Mouse (Mus musculus) erythroblast, adult 5-6 weeks (primary cell): Measurements from ENCODE around the gene Pnpla1. TPM values are rescaled to one million over a fixed set of nuclear protein-coding genes. Genes with fewer than 3 reads are reported as not detected.
"Not testable (repeated sequence)": the region's sequence is repeated elsewhere in the genome, so short reads cannot be mapped to it uniquely, and the experiment has no call there.

Experiments used
- ATAC-seq: replicated peaks from 2 replicates; pipeline ENCODE4 v1.8.0; 2016; ENCODE audit warnings: moderate number of reproducible peaks, mild to moderate bottlenecking, moderate TSS enrichment, inconsistent platforms; ENCODE audit not compliant: poor library complexity, low FRiP score, severe bottlenecking
- total RNA-seq, 2 experiments: library from RNA; stranded (forward) in 1 of 2; stranded (reverse) in 1 of 2; fragments of 150-400 nt in 1 of 2; fragments of 200-764, 138-1000 nt in 1 of 2; gene quantifications; 2 replicates each; pipeline versions ENCODE4 v1.2.3 to v1.2.4; 2015 to 2017; ENCODE audit warnings: low replicate concordance in 2 of 2

Gene Pnpla1
- total RNA-seq (2015; ENCODE audit: low replicate concordance): 0.19 TPM in 1 of 2 replicates, not detected in the other
- total RNA-seq (2017; ENCODE audit: low replicate concordance): 0.68 TPM in 1 of 2 replicates, not detected in the other

GRCm38 (mm10) chr17:28858205-28858604 lies at the start of gene Pnpla1:
Gene Pnpla1 (plus strand): TSS chr17:28858411.
- ATAC-seq: no peak

- no peak for ATAC-seq
These were observed 49.5 kb upstream of the Pnpla1 start for GRCm38 (mm10) chr17:28808714-28809113.

GRCm38 (mm10) chr17:28809175-28809831 lies 48.9 kb upstream of the Pnpla1 start:
- ATAC-seq: peak; percentile 93

- no peak for ATAC-seq
These were observed 45.9 kb upstream of the Pnpla1 start for GRCm38 (mm10) chr17:28812345-28812744.

- no peak for ATAC-seq
These were observed 43.6 kb upstream of the Pnpla1 start for GRCm38 (mm10) chr17:28814529-28815097.

- no peak for ATAC-seq
These were observed 42.7 kb upstream of the Pnpla1 start for GRCm38 (mm10) chr17:28815384-28816004.

- not testable (repeated sequence) for ATAC-seq
These were observed 41.9 kb upstream of the Pnpla1 start for GRCm38 (mm10) chr17:28816326-28816725.

- no peak for ATAC-seq
These were observed 41.1 kb upstream of the Pnpla1 start for GRCm38 (mm10) chr17:28816875-28817811.

GRCm38 (mm10) chr17:28820189-28820588 lies 38.0 kb upstream of the Pnpla1 start:
- no peak for ATAC-seq

GRCm38 (mm10) chr17:28823004-28823745 lies 35.0 kb upstream of the Pnpla1 start:
- ATAC-seq: peak; percentile 85

- peak; percentile 37; the same call in 1 of the 2 replicates for ATAC-seq
These were observed 34.5 kb upstream of the Pnpla1 start for GRCm38 (mm10) chr17:28823749-28824148.

GRCm38 (mm10) chr17:28824896-28825295 lies 33.3 kb upstream of the Pnpla1 start:
- ATAC-seq: peak; percentile 16

- ATAC-seq: no peak
These were observed 32.7 kb upstream of the Pnpla1 start for GRCm38 (mm10) chr17:28825359-28826041.

GRCm38 (mm10) chr17:28827665-28828231 lies 30.5 kb upstream of the Pnpla1 start:
- no peak for ATAC-seq

GRCm38 (mm10) chr17:28829120-28829519 lies 29.1 kb upstream of the Pnpla1 start:
- ATAC-seq: peak; percentile 77

- no peak for ATAC-seq
These were observed 27.1 kb upstream of the Pnpla1 start for GRCm38 (mm10) chr17:28831065-28831464.

- peak; percentile 36; the same call in 1 of the 2 replicates for ATAC-seq
These were observed 26.2 kb upstream of the Pnpla1 start for GRCm38 (mm10) chr17:28832040-28832439.

- peak; percentile 74 for ATAC-seq
These were observed 25.3 kb upstream of the Pnpla1 start for GRCm38 (mm10) chr17:28832875-28833274.
